Mouse (Mus musculus) megakaryocyte-erythroid progenitor cell, adult 5-6 weeks (primary cell): ENCODE results near the gene Tnfrsf21. TPM values are rescaled to one million over a fixed set of nuclear protein-coding genes. Genes with fewer than 3 reads are reported as not detected.

Experiments used
- ATAC-seq: replicated peaks from 2 replicates; pipeline ENCODE4 v1.8.0; 2016; ENCODE audit warnings: mild to moderate bottlenecking, inconsistent platforms; ENCODE audit not compliant: severe bottlenecking, poor library complexity, low FRiP score, low TSS enrichment
- total RNA-seq, 2 experiments: library from RNA; stranded (forward) in 1 of 2; stranded (reverse) in 1 of 2; fragments of 200-1000, 215-1000 nt in 1 of 2; fragments of >200 nt in 1 of 2; fragmentation: Nextera tagmentation in 1 of 2; gene quantifications; 2 replicates each; pipeline ENCODE4 v1.2.3; 2014 to 2017

Gene Tnfrsf21
- total RNA-seq, 2 experiments from 2014 or later, result 19.2 to 20.5 TPM

DNA sequence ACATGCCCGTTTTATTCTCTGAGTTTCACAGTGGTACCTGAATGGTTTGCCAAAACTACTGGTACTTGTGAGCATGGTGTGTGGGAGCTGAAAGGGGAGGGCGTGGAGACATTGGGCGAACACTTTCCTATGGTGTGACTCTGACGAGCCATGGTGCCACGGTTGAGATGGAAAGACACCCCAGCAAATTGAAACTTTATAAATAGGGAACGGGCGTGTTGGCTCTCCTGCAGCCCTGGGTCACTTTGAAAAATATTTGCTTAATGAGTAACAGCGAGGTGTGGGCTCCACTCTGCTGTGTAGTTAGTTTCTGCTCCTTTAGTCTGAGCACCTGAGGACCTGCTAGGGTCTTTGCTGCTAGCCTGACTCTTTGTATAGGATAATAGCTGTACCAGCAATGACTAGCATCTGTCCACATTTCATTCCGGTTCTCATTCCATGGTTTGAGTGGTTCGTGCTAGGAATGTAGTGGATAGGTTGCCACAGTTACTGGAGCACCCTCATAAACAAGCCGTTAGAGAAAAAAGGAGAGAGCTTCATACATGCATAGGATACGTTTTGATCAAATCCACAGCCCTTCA is 7.4 kb downstream of the Tnfrsf21 start:
- no peak for ATAC-seq

DNA sequence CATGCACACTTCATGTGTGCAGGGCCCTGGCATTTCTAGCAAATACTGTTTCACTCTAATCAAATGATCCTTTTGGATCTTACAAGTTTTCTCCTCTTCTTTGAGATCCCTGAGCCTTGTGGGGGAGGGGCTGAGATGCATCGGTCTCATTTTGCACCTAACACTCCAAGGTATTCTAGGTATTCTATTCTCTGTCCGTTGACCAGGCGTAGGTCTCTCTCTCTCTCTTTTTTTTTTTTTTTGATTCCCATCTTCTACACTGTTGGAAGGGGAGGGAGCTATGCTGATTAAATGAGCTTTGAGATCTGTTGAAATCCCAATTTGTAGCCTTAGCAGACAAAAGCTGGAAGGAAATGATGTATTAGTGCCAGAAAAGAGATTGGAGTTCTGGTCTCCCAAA is 8.2 kb downstream of the Tnfrsf21 start:
- ATAC-seq, result no peak

DNA sequence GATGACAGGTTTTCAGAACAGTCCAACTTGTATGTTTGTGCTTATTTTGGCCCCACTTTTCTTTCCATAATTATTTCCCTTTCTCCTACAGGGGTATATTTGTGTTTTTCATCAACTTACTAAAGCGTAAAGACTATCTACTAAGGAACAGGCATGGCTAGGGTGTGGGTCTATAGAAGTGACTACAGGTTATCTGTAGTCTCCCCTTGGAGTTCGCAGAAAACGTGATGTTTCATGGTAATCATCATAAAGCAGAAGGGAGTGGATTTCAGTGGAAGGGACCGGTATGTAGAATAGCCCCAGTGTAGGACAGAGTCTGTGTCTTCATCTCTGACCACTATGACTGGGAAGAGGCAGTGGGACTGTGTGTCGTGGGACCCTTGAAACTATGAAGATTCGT is 8.7 kb downstream of the Tnfrsf21 start:
- ATAC-seq, result peak; percentile 65

DNA sequence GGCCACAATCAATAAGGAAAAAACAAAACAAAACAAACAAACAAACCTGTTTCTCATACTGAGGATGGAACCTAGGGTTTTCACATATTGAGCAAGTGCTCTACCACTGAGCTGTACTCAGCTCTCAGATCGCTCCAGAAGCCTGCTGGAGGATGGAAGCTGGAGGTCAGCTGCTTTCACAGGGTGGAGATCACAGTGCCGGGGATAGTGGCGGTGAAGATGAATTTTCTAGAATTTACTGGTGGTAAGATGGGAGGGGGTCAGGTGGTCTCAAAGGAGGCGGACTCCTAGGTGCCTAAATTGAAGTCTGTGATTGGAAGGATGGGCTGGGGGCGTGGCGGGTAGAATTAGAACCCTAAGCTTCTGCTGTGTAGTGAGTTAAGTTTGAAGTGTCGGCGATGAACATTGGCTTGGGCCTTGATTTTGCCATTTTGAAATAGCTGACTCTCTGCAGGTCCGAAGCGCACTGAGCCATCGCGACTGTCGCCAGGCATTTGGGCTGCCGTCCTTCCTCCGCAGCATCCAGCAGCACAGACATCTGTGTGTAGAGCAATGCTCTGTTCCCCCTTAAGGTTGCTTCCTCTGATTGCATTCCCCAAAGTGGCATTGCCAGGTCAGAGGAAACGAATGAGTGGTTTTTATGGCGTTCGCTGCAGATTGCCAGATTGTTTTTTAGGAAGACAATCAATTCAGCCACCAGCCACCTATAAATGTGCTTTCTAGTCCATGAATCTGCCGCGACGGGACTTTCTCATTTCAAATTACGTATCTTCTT is 9.7 kb downstream of the Tnfrsf21 start:
- no peak for ATAC-seq

DNA sequence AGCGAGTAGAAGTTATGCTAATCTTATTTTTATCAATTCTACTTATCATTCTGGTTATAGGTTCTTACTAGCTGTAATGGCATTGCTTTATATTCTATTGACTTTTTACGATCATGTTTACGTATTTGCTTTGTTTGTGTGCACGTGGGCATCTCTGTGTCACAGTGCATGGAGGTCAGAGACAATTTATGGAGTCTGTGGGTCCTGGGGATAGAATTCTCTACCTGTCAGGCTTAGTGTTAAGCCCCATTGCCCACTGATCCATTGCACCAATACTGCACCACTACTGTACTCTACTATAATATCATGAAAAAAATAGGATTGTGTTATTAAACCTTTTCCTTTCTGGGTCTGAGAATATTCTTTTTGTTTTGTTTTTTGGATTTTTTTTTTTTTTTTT is 10.4 kb downstream of the Tnfrsf21 start:
- ATAC-seq, result no peak

DNA sequence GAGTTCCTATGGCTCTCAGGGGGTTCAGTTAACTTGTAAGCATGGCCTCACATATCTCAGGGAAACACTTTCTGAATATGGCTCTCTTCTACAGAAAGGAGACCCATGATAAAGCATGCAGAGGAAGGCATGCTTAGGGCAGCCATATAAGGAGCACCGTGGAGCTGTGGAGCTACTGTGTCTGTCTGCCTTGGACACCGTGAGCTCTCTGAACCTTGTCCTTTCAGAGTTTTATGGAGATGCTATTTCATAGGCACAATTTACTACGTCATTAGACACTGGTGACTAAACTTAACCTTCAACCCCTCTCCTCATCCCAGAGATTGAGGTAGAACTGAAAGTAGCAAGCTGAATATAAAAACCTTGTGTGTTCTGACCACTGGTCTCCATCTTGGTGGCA is 13.2 kb downstream of the Tnfrsf21 start:
- ATAC-seq, result no peak

DNA sequence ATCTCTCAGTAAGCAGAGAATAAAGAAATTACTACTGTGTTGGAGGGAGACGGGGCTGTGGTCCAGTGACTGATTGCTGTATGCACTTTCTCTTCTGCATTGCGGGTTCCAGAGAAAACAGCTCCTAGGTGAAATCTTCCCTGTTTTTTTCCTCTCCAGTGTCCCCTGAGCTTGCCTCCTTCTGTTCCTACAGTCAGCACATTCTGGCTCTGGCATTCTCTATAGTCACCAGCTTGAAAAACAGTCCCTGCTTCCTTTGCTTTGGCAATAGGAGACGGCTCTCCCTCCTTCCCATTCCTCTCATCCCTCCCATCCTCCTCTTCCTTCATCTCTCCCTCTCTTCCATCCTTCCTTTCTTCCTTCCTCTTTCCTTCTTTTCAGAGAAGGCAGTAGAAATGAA is 13.9 kb downstream of the Tnfrsf21 start:
- no peak for ATAC-seq

DNA sequence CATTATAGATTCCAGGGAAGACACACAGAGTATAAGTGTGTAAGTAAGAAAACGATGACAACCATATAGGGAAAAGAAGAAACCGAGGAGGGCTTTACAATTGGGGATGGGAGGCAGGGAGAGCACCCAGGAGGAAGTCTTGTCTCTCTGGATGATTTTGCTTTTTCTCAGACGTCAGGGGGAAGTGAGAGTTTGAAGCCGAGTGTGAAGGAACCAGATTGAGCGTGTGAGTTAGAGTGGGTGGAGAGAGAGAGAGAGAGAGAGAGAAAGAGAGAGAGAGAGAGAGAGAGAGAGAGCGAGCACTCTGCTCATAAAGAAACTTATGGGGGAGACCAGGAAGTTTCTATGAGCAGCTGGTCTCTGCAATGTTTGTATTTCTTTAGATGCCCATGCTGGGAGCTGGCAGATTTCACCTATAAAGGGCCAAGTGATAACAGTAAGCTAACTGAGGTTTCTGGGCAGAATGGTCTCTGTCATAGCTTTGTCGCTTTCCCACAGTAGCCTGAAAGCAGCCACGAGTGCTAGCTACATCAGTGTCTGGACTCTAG is 16.2 kb downstream of the Tnfrsf21 start:
- no peak for ATAC-seq

DNA sequence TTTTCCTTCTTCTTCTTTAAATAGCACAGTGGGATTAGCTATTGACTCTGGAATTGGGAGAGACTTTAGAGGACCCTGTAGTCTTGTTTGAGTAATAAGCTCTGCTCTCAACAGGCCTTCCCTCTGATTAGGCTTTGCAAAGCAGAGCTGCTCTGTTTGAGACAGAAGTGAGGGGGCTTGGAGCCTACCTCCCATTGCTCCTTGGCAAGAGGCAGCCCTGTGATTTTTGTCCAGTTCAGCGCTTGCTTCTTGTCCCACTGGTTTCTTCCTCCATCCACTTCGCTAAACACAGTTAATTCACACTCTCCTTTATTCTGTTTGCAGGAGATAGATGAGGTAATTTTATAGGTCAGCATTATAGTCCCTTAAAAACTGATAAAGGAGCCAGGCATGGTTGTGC is 19.0 kb downstream of the Tnfrsf21 start:
- ATAC-seq, result no peak

DNA sequence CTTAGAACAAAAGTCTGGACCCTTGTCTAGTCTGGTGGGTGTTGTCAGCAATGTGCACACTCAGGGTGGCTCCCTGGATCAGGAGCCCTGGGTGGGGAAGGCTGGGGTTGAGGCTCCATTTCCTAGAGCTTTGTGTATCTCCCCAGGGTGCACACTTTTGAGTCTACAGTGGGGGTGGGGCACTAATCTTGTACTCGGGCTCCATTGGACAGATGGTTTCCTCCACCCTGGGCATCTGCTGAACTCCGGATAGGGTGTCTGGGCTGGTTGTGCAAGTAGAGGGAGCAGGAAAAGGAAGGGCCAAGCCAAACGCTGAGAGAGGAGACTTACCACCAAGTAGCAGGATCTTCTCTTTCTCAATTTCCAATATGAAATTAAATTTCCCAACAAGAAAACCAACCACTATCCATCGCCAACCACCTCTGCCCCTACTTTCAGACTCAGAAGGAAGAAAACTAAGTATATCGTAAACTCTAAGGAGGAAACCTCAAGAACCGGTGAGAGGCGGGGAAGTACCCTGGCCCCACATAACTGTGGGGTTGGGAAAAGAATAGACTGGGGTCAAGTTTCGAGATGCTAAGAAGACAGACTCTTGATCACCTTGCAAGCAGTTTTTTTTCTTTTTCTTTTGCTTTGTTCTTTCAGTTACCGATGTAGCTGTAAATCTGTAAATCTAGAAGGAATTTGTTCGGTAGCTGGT is 19.9 kb downstream of the Tnfrsf21 start:
- ATAC-seq, result peak; percentile 76

DNA sequence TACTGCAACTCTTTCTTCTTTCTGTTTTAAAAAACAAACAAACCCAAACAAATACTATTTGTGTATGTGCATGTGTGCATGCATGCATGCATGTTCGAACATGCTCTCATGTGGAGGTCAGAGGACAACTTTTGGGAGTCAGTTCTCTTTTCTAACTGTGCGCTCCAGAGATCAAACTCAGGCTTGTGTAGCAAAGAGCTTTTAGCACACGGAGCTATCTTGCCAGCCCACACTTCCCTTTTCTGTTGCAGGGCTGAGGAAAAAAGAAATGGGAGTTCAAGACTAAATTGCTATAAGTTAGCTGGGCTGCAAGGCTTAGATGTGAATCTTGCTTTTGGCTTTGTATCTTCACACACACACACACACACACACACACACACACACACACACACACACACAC is 24.2 kb downstream of the Tnfrsf21 start:
- 0 out of 2 replicates have a peak, but pooled peaks have one; percentile 33 for ATAC-seq

DNA sequence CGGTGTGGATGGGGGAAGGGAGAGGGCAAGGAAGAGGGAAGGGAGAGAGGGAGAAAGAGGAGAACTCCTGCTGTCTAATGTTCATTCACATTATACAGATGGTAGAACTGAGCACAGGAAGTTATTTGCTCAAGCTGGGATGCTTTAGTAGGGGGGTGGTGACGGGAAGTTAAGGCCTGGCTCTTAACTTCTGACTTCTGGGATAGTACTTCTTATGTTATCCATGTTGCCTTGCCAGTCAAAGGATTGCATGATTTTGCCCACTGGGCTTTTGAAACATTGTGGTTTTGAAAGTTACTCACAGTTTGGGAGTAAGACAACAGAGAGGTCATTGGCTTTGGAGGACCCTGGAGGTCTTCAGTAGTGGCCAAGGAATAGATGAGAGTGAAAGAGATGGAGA is 34.3 kb downstream of the Tnfrsf21 start:
- no peak for ATAC-seq

DNA sequence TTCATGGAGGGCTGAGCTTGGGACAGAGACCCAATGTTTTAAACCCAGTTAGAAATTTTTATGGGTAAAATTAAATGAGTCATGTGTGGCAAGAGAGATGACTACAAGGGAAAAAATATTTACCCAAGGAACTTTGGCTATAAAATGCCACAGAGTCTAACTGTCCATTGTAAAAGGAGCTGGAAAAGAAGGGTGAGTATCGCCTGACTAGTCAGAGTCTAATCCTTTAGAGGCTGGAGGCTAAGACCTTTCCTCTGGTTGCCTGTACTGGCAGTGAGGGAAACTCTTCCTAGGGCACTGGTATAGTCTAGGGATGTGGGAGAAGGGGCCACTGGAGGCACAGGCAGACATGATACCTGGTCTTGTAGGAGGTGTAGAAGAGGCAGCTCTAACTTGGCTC is 36.4 kb downstream of the Tnfrsf21 start:
- ATAC-seq, result no peak

DNA sequence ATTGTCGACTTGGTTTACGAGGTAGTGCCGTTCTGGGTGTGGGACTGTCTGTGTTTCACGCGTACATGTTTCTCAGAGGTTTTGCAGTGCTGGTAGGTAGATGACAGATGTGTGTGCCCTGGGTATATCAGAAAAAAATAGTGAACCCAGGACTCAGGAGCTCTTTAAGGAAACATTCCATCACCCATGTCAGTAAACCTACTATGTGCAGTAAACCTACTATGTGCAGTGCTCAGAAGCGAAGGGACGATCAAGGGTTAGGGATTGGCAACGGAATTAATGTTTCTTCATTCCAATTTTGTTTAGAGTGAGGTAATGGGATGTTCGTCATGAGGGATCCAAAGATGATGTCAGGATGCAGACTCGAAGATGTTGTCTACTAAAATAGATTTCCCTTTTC is 37.6 kb downstream of the Tnfrsf21 start:
- ATAC-seq, result no peak

DNA sequence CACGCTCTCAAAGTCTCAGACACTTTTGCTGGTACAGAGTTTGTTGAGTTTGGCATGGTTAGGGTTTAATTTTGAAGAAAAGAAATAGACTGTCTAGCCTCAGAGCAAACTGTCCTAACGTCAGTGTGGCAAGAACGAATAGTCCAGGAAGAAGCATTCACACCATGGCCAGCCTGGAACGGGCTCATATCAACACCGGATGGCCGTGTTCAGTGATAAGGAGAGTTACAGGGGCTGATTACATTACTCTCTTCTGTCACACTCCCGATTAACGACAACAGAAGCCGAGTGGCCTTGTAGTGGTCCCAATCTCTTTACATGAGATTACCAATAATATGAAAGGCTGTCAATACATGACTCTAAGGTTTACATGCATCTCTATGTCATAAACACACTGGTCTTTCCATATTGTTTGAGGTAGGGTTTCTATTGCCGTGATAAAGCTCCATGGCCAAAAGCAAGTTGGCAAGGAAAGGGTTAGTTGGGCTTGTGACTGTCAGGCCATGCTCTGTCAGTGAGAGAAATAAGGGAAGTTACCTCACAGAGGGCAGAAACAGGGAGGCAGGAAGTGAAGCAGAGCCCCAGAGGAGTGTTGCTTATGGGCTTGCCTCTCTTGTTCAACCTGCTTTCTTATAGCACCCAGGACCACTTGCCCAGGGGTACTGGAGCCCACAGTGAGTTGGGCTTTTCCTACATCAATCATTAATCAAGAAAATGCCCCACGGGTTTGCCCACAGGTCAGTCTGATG is 42.1 kb downstream of the Tnfrsf21 start:
- peak; percentile 86 for ATAC-seq

DNA sequence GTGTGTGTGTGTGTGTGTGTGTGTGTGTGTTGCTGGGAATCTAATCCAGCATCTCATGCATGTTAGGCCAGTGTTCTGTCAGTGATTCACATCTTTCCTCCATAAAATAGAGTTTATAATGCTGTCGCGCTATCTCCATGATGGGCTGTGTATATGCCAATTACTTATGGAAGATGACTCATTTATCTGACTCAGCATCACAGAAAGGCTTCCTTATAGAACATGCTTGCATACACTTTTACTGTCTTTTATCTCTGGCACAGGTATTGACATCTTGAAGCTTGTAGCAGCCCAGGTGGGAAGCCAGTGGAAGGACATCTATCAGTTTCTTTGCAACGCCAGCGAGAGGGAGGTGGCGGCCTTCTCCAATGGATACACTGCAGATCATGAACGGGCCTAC is 48.4 kb downstream of the Tnfrsf21 start:
- no peak for ATAC-seq

DNA sequence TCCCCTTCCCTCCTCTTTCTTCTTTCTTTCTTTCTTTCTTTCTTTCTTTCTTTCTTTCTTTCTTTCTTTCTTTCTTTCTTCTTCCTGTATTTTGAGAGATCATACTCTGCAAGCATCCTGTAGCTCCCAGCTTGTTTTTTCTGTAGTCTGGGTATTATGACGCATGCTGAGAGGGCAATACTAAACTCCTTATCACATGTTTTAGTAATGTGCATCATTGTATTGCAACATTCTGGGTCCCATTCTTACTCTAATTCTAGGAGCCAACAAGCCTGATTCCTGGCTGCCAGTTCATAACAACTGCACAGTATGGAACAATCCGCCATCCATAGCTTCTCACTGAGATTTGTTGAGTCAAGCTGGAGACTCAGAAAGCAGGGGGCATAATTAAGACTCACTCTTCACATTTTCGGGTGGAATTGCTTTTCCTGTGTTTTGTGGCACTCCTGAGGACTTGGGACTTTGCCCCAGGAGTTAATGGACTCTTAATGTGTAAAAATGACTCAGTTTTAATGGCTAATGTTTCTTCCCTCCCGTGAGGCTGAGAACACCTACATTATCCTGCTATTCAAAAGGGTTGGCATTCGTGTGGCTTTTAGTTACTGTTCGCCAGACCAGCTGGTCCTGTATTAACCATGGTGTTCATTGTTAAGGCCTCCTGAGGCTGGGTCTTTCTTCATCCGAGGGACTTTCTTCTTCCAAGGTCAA is 52.6 kb downstream of the Tnfrsf21 start:
- no peak for ATAC-seq

DNA sequence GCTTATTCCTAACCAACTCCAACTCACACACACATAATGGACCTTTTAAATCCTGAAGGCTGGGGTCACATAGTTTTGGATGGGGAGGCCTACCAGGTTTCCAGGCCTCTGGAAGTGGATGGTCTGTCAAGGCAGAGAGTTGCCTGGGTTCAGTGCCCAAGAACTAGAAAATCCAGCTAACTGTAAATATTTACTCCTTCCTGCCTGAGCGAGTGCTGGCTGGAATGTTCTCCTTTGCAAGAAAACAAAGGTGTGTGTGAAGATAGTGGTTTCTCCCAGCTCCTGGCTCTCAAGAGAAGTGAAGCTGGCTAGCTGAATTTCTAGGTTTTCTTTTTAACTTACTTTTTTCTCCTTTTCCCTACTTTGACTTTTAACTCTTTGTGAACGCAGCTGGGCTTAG is 54.6 kb downstream of the Tnfrsf21 start:
- ATAC-seq, result no peak

DNA sequence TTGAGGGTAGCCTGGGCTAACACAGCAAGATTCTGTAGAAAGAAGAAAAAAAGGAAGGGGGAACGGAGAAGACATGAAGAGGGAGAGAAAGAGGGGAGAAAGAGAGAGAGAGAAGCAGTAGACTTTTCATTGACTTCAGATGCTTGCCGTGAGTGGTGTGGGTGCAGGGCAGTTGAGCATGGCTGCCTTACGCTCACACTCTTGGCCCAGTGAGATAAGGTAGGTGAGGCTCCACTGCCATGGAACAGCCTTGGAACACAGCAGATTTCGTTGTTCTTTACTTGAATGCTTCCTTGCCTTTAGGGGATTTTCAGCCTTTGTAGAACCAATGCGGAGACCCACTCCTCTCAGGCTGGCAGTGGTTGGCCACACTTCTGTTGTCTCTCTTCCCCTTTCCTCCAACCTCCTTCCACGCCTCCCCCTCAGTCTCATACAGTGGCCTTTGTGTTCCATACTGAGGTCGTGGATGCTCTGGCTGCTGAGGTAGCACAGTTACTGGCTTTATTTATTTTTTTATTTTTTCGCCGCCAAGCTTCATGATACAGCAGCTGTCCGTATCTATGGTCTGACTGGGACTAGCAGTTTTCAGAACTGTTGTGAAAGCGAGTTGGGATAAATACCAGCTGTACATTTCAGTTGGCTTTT is 55.9 kb downstream of the Tnfrsf21 start:
- ATAC-seq, result peak; percentile 92
